Comparison of ENCODE assay signal across 9 mouse cellular contexts in genomic region chr1:156230339-156231089, GRCm38 (mm10). TPM values are rescaled to one million over a fixed set of nuclear protein-coding genes. Genes with fewer than 3 reads are reported as not detected.
A peak's percentile ranks its signal among the peaks of the same experiment; 100 is the strongest.
DNase-seq lines count a peak whose midpoint lies in the region; ATAC-seq lines count a peak whose summit lies in the region.
"Had no signal": no experiment of that assay in that cellular context is flagged by ENCODE, and none has a peak within 500 bp of the region (broad histone marks: within the 10 kb centered on the region; RNA-seq: fewer than 3 reads in every experiment).

No protein-coding gene starts in this region.

- H3K27me3 ChIP-seq in hindbrain, embryonic 12.5 days, result no peaks in the 10 kb centered on the region
- H3K27me3 ChIP-seq in midbrain, embryonic 15.5 days (replicated peaks), result no peaks in the 10 kb centered on the region

- DNase-seq in adrenal gland, adult 2 months, result peak; percentile 21
- no peak for DNase-seq in adrenal gland, postnatal 4 days (ENCODE audit: low spot score in 2 of 2)
- DNase-seq in forelimb bud, embryonic 11.5 days (ENCODE audit: low read depth, low spot score), result peak; percentile 48
- DNase-seq in cerebellum, postnatal 14 days, result no peak
- no peak for DNase-seq in spleen, postnatal 10 days (ENCODE audit: low spot score in 2 of 2)
- no peak for DNase-seq in layer of hippocampus, adult 11-12 months (ENCODE audit: low spot score)

- H3K4me1 ChIP-seq in hindbrain, embryonic 12.5 days, result peaks cover 8% of the 10 kb centered on the region; the same call in 1 of the 2 replicates
- H3K4me1 ChIP-seq in midbrain, embryonic 15.5 days, result peaks cover 7% of the 10 kb centered on the region; the same call in 1 of the 2 replicates

- peak overlapping the region; percentile 35; the same call in 1 of the 2 replicates for H3K27ac ChIP-seq in hindbrain, embryonic 12.5 days
- no peak overlapping the region; the same call in 1 of the 2 replicates for H3K27ac ChIP-seq in midbrain, embryonic 15.5 days

- H3K9ac ChIP-seq in hindbrain, embryonic 12.5 days, result no peak overlapping the region
- H3K9ac ChIP-seq in midbrain, embryonic 15.5 days, result no peak overlapping the region

- 0 out of 2 replicates have a peak, but pooled peaks have one; percentile 58 for ATAC-seq in hindbrain, embryonic 12.5 days (ENCODE audit: low FRiP score)
- ATAC-seq in midbrain, embryonic 15.5 days (replicated peaks), result peak; percentile 63

- WGBS in hindbrain, embryonic 12.5 days, result 38% methylated on average over 9 of the region's 9 CpGs
- 37% methylated on average over 9 of the region's 9 CpGs for WGBS in midbrain, embryonic 15.5 days

- H3K4me2 ChIP-seq in hindbrain, embryonic 12.5 days (replicated peaks), result peak overlapping the region; percentile 19; the same call in 1 of the 2 replicates
- H3K4me2 ChIP-seq in midbrain, embryonic 15.5 days, result peak overlapping the region; percentile 17; the same call in 1 of the 2 replicates

- H3K9me3 ChIP-seq in hindbrain, embryonic 12.5 days (replicated peaks), result no peaks in the 10 kb centered on the region
- no peaks in the 10 kb centered on the region for H3K9me3 ChIP-seq in midbrain, embryonic 15.5 days

- no peaks in the 10 kb centered on the region for H3K36me3 ChIP-seq in hindbrain, embryonic 12.5 days
- H3K36me3 ChIP-seq in midbrain, embryonic 15.5 days (replicated peaks), result no peaks in the 10 kb centered on the region

- H3K4me3 ChIP-seq in hindbrain, embryonic 12.5 days, result no peak overlapping the region
- H3K4me3 ChIP-seq in midbrain, embryonic 15.5 days, result no peak overlapping the region

RNA-seq across cellular contexts. Expression of gene Fam163a, which starts 25.7 kb away (rescaled TPM):
- 10 to 100 TPM in 1 of 2 experiments, 1 to 10 TPM in 1; 9.1 to 15.7 TPM for total RNA-seq in adrenal gland, adult 2 months (2021)
- polyA plus RNA-seq in adrenal gland, adult 2 months (2012; rRNA removed), result 4.3 and 4.9 TPM in 2 replicates
- total RNA-seq in adrenal gland, postnatal 4 days (2021), result 10 to 100 TPM; 22.8 to 25.6 TPM
- polyA plus RNA-seq in hindbrain, embryonic 12.5 days (2016; fragmentation: Nextera tagmentation; extraction: Ambion mirVana), result 6.4 and 7.9 TPM in 2 replicates
- 6.5 and 7.5 TPM in 2 replicates for polyA plus RNA-seq in midbrain, embryonic 15.5 days (2015; fragmentation: Nextera tagmentation; extraction: Ambion mirVana)
- total RNA-seq: liver, adult 2 months had no signal

Comparison
In these comparisons a context has a peak if more than half of its experiments do, and no peak if none do; other contexts are left out.
1. DNase-seq: peak in adrenal gland, adult 2 months (single experiment) and forelimb bud, embryonic 11.5 days (single experiment); none in adrenal gland, postnatal 4 days (0 of 2), cerebellum, postnatal 14 days (0 of 2), spleen, postnatal 10 days (0 of 2) and layer of hippocampus, adult 11-12 months (single experiment).